Mouse (Mus musculus): Measurements from ENCODE around the gene Tnip2. TPM values are rescaled to one million over a fixed set of nuclear protein-coding genes. Genes with fewer than 3 reads are reported as not detected.

Gene Tnip2
- polyA plus RNA-seq, 1 experiment from 2014 or later: 12.0 TPM

Other genes with a start within 250 kb of the Tnip2 start
- 1.5 and 2.4 TPM in 2 replicates for gene Zfyve28, start 225.5 kb downstream of the Tnip2 start, polyA plus RNA-seq (2016; fragmentation: Nextera tagmentation; extraction: Ambion mirVana)
- not detected in 2 replicates for gene Cfap99, start 225.4 kb downstream of the Tnip2 start, polyA plus RNA-seq (2016; fragmentation: Nextera tagmentation; extraction: Ambion mirVana)
- 170 and 179 TPM in 2 replicates for gene Rnf4, start 177.7 kb downstream of the Tnip2 start, polyA plus RNA-seq (2016; fragmentation: Nextera tagmentation; extraction: Ambion mirVana)
- 15.8 and 15.9 TPM in 2 replicates for gene Fam193a, start 144.1 kb downstream of the Tnip2 start, polyA plus RNA-seq (2016; fragmentation: Nextera tagmentation; extraction: Ambion mirVana)
- 12.9 and 20.6 TPM in 2 replicates for gene Sh3bp2, start 11.8 kb upstream of the Tnip2 start, polyA plus RNA-seq (2016; fragmentation: Nextera tagmentation; extraction: Ambion mirVana)
- gene Add1, start 59.7 kb upstream of the Tnip2 start, polyA plus RNA-seq (2016; fragmentation: Nextera tagmentation; extraction: Ambion mirVana): 203 and 208 TPM in 2 replicates
- gene Mfsd10, start 123.2 kb upstream of the Tnip2 start, polyA plus RNA-seq (2016; fragmentation: Nextera tagmentation; extraction: Ambion mirVana): 112 and 121 TPM in 2 replicates
- gene Nop14, start 146.2 kb upstream of the Tnip2 start, polyA plus RNA-seq (2016; fragmentation: Nextera tagmentation; extraction: Ambion mirVana): 26.8 and 32.8 TPM in 2 replicates
- gene Grk4, start 146.4 kb upstream of the Tnip2 start, polyA plus RNA-seq (2016; fragmentation: Nextera tagmentation; extraction: Ambion mirVana): 4.8 and 5.2 TPM in 2 replicates
- 18.1 and 20.5 TPM in 2 replicates for gene Htt, start 247.7 kb upstream of the Tnip2 start, polyA plus RNA-seq (2016; fragmentation: Nextera tagmentation; extraction: Ambion mirVana)

All from embryonic facial prominence, embryonic 12.5 days (tissue).